Mouse (Mus musculus) lung, postnatal 4 days (tissue): ENCODE results near the gene Xrcc3.

Experiments used
- DNase-seq, 2 experiments: peaks; one replicate each; pipeline ENCODE4 v3.0.0; 2021

The Xrcc3 gene

GRCm38 (mm10) chr12:111814769-111815762 is 1.4 kb upstream of the Xrcc3 start:
- DNase-seq: peak; percentile 32 to 56

- peak in 1 of 2 experiments; percentile 13 for DNase-seq
Measured at GRCm38 (mm10) chr12:111813111-111813765, 435 bp downstream of the Xrcc3 start.

- no peak for DNase-seq
Measured at GRCm38 (mm10) chr12:111812611-111813010, 1.1 kb downstream of the Xrcc3 start.

GRCm38 (mm10) chr12:111812075-111812474 is 1.6 kb downstream of the Xrcc3 start:
- no peak for DNase-seq

- DNase-seq: peak; percentile 82 to 87
Measured at GRCm38 (mm10) chr12:111809762-111810161, 3.9 kb downstream of the Xrcc3 start.

- no peak for DNase-seq
Measured at GRCm38 (mm10) chr12:111808775-111809174, 4.9 kb downstream of the Xrcc3 start.

- no peak for DNase-seq
Measured at GRCm38 (mm10) chr12:111803538-111803937, 10.1 kb downstream of the Xrcc3 start.

GRCm38 (mm10) chr12:111800459-111801183 is 13.1 kb downstream of the Xrcc3 start:
- peak in 1 of 2 experiments; percentile 46 for DNase-seq

- no peak for DNase-seq
Measured at GRCm38 (mm10) chr12:111798493-111798892, 15.2 kb downstream of the Xrcc3 start.

- DNase-seq: no peak
Measured at GRCm38 (mm10) chr12:111797251-111797650, 16.4 kb downstream of the Xrcc3 start.

- no peak for DNase-seq
Measured at GRCm38 (mm10) chr12:111795180-111795895, 18.3 kb downstream of the Xrcc3 start.

GRCm38 (mm10) chr12:111794526-111795179 is 19.0 kb downstream of the Xrcc3 start:
- DNase-seq: no peak

GRCm38 (mm10) chr12:111794102-111794501 is 19.6 kb downstream of the Xrcc3 start:
- DNase-seq: no peak

GRCm38 (mm10) chr12:111791474-111792104 is 22.1 kb downstream of the Xrcc3 start:
- DNase-seq: no peak

- DNase-seq: no peak
Measured at GRCm38 (mm10) chr12:111790631-111791030, 23.0 kb downstream of the Xrcc3 start.

GRCm38 (mm10) chr12:111790090-111790489 is 23.6 kb downstream of the Xrcc3 start:
- no peak for DNase-seq

GRCm38 (mm10) chr12:111787015-111787414 is 26.7 kb downstream of the Xrcc3 start:
- no peak for DNase-seq

- DNase-seq: no peak
Measured at GRCm38 (mm10) chr12:111785174-111785573, 28.5 kb downstream of the Xrcc3 start.

GRCm38 (mm10) chr12:111779544-111779943 is 34.1 kb downstream of the Xrcc3 start:
- DNase-seq: no peak

GRCm38 (mm10) chr12:111777919-111778318 is 35.8 kb downstream of the Xrcc3 start:
- no peak for DNase-seq

GRCm38 (mm10) chr12:111774845-111775244 is 38.8 kb downstream of the Xrcc3 start:
- no peak for DNase-seq
